Mouse (Mus musculus): ENCODE results near the gene Zbtb41. TPM values are rescaled to one million over a fixed set of nuclear protein-coding genes. Genes with fewer than 3 reads are reported as not detected.

The Zbtb41 gene
- polyA plus RNA-seq, 1 experiment from 2014 or later = 4.3 TPM

DNA sequence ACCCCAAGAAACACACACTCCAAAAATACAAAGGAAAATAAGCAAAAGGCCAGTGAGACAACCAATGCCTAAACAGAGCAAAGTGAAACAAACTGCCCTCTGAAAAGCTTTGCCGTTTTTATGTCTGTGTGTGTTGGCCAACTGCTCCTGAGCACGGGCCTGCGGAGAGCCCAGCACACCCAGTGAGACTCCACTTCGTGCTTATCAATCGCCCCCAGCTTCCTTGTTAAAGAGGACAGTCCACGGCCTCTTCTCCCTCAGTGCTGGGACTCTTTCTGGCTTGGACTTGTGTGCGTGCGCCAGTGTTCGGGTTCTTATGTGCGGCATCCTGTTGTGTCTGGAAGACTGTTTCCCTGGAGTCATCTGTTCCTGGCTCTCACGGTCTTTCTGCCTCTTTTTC is 43.8 kb downstream of the Zbtb41 start:
- DNase-seq (ENCODE audit: low spot score) = no peak

DNA sequence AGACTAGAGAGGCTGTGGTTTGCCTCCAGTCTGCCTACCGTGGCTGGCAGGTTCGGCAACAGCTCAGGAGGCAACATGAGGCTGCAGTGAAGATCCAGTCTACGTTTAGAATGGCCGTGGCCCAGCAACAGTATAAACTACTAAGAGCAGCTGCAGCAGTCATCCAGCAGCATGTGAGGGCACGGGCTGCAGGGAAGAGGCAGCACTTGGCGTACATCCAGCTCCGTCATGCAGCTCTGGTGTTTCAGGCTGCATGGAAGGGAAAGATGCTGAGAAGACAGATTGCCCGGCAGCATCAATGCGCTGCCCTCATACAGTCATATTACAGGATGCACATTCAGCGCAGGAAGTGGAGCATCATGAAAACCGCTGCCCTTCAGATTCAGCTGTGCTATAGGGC is 56.8 kb downstream of the Zbtb41 start:
- DNase-seq (ENCODE audit: low spot score) = no peak

DNA sequence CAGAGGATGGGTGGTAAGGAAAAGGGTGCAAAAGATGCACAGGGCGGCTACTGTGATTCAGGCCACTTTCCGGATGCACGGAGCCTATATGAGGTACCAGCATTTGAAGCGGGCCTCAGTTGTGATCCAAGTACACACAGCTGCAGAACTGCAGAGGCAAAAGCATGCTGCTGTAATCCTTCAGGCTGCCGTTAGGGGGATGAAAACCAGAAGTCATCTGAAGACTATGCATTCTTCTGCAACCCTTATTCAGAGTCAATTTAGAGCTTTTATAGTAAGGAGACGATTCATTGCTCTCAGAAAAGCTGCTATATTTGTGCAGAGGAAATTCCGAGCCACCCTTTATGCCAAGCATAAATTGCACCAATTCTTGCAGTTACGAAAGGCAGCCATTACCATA is 58.2 kb downstream of the Zbtb41 start:
- DNase-seq (ENCODE audit: low spot score) = no peak

DNA sequence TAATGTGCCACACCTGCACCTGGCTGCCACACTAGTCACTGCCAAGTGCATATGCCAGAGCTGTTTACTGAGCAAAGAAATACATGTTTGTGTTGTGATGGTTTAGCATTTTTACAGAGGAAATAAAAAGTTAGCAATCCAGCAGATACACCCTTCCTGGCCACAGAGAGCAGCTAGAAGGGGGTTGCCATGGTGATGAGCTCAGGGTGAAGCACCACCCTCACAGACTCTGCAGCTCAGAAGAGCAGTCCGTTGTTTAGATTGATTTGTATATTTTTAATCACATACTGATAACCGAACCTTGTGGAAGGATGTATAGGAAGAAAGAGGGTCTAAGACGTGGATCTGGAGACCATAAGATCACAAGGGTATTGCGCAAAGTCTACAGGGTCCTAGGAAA is 59.1 kb downstream of the Zbtb41 start:
- DNase-seq (ENCODE audit: low spot score) = no peak

DNA sequence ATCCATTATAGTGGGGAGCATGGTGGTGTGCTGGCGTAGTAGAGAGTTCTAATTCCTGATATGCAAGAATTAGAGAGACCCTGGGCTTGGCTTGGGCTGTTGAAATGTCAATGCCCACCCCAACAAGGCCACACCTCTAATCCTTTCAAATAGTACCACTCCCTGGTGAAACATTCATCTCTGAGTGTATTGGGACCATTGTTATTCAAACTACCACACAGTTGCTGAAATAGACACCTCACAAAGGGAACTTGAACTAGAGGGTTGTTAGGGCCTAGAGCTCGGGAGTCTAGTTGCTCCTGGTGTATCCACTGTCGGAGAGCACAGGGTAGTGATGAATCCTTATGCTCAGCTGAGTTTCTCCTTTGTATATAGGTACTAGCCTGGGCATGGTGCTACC is 72.5 kb downstream of the Zbtb41 start:
- DNase-seq (ENCODE audit: low spot score) = no peak

DNA sequence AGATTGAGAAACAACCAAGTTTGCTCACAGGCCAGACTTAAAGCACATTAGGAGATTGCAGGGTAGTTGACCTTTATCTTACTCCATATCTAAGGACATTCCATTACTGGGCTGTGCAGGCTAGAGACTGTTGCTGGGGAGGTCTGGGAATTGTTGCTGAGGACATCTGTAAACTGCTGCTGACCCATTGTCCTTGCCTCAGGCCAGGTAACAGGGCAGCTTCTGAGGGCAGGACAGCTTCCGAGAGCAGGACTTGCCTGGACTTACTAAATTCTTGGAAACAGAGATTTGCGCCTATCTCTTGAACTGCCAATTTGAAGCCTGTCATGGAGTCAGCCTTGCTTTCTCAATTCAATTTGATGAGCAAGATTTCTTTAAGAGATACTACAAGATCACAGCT is 73.3 kb downstream of the Zbtb41 start:
- no peak for DNase-seq (ENCODE audit: low spot score)

DNA sequence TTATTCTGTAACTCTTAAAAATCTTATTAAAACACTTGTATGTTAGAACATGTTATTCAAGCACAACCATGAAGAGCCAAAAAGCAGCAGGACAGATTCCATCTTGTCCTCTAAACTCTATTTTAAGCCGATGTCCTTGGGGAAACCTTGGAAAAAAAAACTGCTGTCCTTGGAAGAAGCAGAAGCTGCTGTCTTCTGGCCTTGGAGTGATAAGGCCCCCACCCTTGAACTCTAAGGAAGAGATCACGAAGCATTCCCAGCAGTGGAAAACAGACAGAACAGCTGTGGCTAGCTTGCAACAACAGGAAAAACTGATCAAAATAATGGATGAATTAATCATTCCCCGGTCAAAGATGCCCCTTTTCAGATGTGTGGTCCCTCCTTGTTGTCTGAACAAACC is 74.1 kb downstream of the Zbtb41 start:
- no peak for DNase-seq (ENCODE audit: low spot score)

DNA sequence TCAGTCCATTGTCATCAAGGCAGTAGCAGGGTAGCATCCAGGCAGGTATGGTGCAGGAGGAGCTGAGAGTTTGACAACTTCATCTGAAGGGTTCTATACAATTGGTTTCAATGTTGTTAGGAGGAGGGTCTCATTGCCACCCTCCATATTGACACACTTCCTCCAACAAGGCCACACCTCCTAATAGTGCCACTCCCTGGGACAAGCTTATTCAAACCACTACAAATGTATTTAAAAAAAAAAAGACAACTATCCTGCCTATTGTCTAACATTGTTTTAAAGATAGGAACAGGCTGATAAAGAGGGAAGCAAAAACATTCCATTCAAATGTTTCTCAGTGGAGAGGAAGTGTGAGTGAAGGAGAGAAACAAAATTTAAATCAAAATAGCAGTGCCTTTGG is 77.7 kb downstream of the Zbtb41 start:
- no peak for DNase-seq (ENCODE audit: low spot score)

DNA sequence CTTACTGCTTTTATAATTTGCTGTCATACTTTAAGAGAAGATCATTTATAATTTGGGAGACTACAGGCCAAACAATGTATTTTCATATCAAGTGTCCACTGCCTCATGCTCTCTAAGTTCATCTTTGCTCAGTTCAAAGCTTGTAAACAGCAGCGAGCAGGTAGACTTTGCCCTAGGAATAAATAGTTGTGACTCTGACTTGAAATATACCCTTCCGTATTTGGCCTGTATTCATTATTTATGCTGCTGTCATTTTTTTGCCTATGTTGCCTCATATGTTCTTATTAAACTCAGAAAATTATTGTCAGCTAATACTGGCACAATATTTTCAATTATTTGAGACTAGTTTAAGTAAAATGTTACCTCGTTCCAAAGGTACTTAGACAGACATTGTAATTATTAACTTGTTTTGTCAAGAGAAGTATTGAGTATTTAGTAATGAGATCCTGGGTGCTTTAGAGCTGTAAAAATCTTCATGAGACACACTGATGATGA is 79.2 kb downstream of the Zbtb41 start, which contains the start of gene F13b:
TSS of gene F13b (plus strand) at position 445 of the 495 bp plus-strand sequence.
- no peak for DNase-seq (ENCODE audit: low spot score)

Other genes with a start within 250 kb of the Zbtb41 start
- gene Crb1, start 45.2 kb upstream of the Zbtb41 start, polyA plus RNA-seq (2015; fragmentation: Nextera tagmentation; extraction: Ambion mirVana) = not detected in 2 replicates
- 14.9 and 15.6 TPM in 2 replicates for gene Aspm, start 32.5 kb downstream of the Zbtb41 start, polyA plus RNA-seq (2015; fragmentation: Nextera tagmentation; extraction: Ambion mirVana)
- 0.05 and 0.12 TPM in 2 replicates for gene F13b, start 79.4 kb downstream of the Zbtb41 start, polyA plus RNA-seq (2015; fragmentation: Nextera tagmentation; extraction: Ambion mirVana)
- 0.08 TPM in 1 of 2 replicates, not detected in the other for gene Cfhr1, start 138.0 kb downstream of the Zbtb41 start, polyA plus RNA-seq (2015; fragmentation: Nextera tagmentation; extraction: Ambion mirVana)